Mouse (Mus musculus): ENCODE measurements around the gene Gm29776.

Gm29776 gene

GRCm38 (mm10) chr14:54650621-54651454 is 47.8 kb downstream of the Gm29776 start:
- peak; percentile 99 for DNase-seq (ENCODE audit: low spot score)

- no peak for DNase-seq (ENCODE audit: low spot score)
Observed at GRCm38 (mm10) chr14:54647900-54648299, 50.7 kb downstream of the Gm29776 start.

- DNase-seq (ENCODE audit: low spot score), result peak; percentile 8
Observed at GRCm38 (mm10) chr14:54646898-54647636, 51.6 kb downstream of the Gm29776 start.

- no peak for DNase-seq (ENCODE audit: low spot score)
Observed at GRCm38 (mm10) chr14:54646455-54646854, 52.2 kb downstream of the Gm29776 start.

- DNase-seq (ENCODE audit: low spot score), result no peak
Observed at GRCm38 (mm10) chr14:54644294-54644693, 54.3 kb downstream of the Gm29776 start.

- no peak for DNase-seq (ENCODE audit: low spot score)
Observed at GRCm38 (mm10) chr14:54643011-54643410, 55.6 kb downstream of the Gm29776 start.

Data from embryo, embryonic 10.5 days (tissue).